Mouse (Mus musculus) midbrain, embryonic 14.5 days (tissue): ENCODE measurements around the gene Haao. TPM values are rescaled to one million over a fixed set of nuclear protein-coding genes. Genes with fewer than 3 reads are reported as not detected.

ENCODE experiments used
- polyA plus RNA-seq: library from polyadenylated mRNA; unstranded; fragments of >200 nt; fragmentation: Nextera tagmentation; extraction: Ambion mirVana; gene quantifications from 2 replicates; pipeline ENCODE4 v1.2.1, GENCODE M21; 2014

Haao gene
- polyA plus RNA-seq, 1 experiment from 2014 or later: 0.20 TPM

Other genes starting within 250 kb of the Haao start
- gene Kcng3, start 216.1 kb downstream of the Haao start, polyA plus RNA-seq: 0.15 TPM in 1 of 2 replicates, not detected in the other
- gene Mta3, start 141.8 kb downstream of the Haao start, polyA plus RNA-seq: 30.0 and 31.1 TPM in 2 replicates